Mouse (Mus musculus): ENCODE measurements around the gene Nfe2l2. TPM values are rescaled to one million over a fixed set of nuclear protein-coding genes. Genes with fewer than 3 reads are reported as not detected.
A peak's percentile ranks its signal among the peaks of the same experiment; 100 is the strongest.

Gene Nfe2l2
- polyA plus RNA-seq, 1 experiment from 2014 or later, result 11.4 TPM

- H3K9me3 ChIP-seq (ENCODE audit: control insufficient read depth, low read length), result no peaks in the 10 kb centered on the region
- no peaks in the 10 kb centered on the region for H3K36me3 ChIP-seq (ENCODE audit: control insufficient read depth, insufficient read depth, low read length)
- DNase-seq, result no peak
- ATAC-seq (ENCODE audit: low FRiP score, low TSS enrichment), result no peak
- WGBS, result 66% methylated on average over 12 of the region's 12 CpGs
- no peak overlapping the region for H3K4me2 ChIP-seq (ENCODE audit: low read length)
- H3K4me1 ChIP-seq (ENCODE audit: control insufficient read depth, insufficient read depth, low read length), result no peaks in the 10 kb centered on the region
- no peak overlapping the region for H3K27ac ChIP-seq (replicated peaks; ENCODE audit: low read depth, low read length)
- no peak overlapping the region for H3K9ac ChIP-seq (replicated peaks; ENCODE audit: low read length)
- no peaks in the 10 kb centered on the region for H3K27me3 ChIP-seq (ENCODE audit: control insufficient read depth, insufficient read depth, low read length)
- no peak overlapping the region for H3K4me3 ChIP-seq (replicated peaks; ENCODE audit: low read depth, low read length)
These were observed 11.9 kb upstream of the Nfe2l2 start for GRCm38 (mm10) chr2:75716046-75717016.

- Histone ChIP-seq H3K4me2 (ENCODE audit: low read length) (no peak overlapping the region), H3K9ac (replicated peaks; ENCODE audit: low read length) (no peak overlapping the region), H3K4me3 (replicated peaks; ENCODE audit: low read depth, low read length) (no peak overlapping the region), H3K27ac (replicated peaks; ENCODE audit: low read depth, low read length) (no peak overlapping the region), H3K4me1 (ENCODE audit: control insufficient read depth, insufficient read depth, low read length) (no peaks in the 10 kb centered on the region), H3K27me3 (ENCODE audit: control insufficient read depth, insufficient read depth, low read length) (no peaks in the 10 kb centered on the region), H3K9me3 (ENCODE audit: control insufficient read depth, low read length) (no peaks in the 10 kb centered on the region), H3K36me3 (ENCODE audit: control insufficient read depth, insufficient read depth, low read length) (no peaks in the 10 kb centered on the region)
- no peak for ATAC-seq (ENCODE audit: low FRiP score, low TSS enrichment)
- WGBS, result 76% methylated on average over 4 of the region's 4 CpGs
- DNase-seq, result no peak
These were observed 10.3 kb upstream of the Nfe2l2 start for GRCm38 (mm10) chr2:75714766-75715165.

DNA sequence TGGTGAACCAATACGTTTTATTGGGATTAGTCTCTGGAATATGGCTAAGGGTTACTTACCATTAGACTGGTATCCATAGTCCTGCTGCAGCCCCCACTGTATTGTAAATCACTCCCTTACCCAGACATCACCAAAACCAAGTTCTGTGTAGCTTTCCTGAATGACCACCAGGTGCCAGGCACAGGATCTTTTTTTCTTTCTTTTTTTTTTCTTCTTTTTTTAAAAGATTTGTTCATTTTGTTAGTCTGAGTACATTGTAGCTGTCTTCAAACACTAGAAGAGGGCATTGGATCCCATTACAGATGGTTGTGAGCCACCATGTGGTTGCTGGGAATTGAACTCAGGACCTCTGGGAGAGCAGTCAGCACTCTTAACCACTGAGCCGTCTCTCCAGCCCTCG lies 8.6 kb upstream of the Nfe2l2 start:
- Histone ChIP-seq H3K4me3 (replicated peaks; ENCODE audit: low read depth, low read length) (no peak overlapping the region), H3K9me3 (ENCODE audit: control insufficient read depth, low read length) (no peaks in the 10 kb centered on the region)
- 82% methylated on average over 3 of the region's 3 CpGs for WGBS

GRCm38 (mm10) chr2:75707420-75707819 lies 3.0 kb upstream of the Nfe2l2 start:
- Histone ChIP-seq H3K9me3 (ENCODE audit: control insufficient read depth, low read length) (no peaks in the 10 kb centered on the region), H3K27me3 (ENCODE audit: control insufficient read depth, insufficient read depth, low read length) (no peaks in the 10 kb centered on the region), H3K4me2 (ENCODE audit: low read length) (no peak overlapping the region), H3K9ac (replicated peaks; ENCODE audit: low read length) (no peak overlapping the region), H3K4me3 (replicated peaks; ENCODE audit: low read depth, low read length) (no peak overlapping the region), H3K27ac (replicated peaks; ENCODE audit: low read depth, low read length) (no peak overlapping the region), H3K4me1 (ENCODE audit: control insufficient read depth, insufficient read depth, low read length) (peaks cover 5% of the 10 kb centered on the region; the same call in 1 of the 2 replicates), H3K36me3 (ENCODE audit: control insufficient read depth, insufficient read depth, low read length) (no peaks in the 10 kb centered on the region)
- DNase-seq (no peak), ATAC-seq (ENCODE audit: low FRiP score, low TSS enrichment) (no peak)
- 7% methylated on average over 1 of the region's 1 CpGs for WGBS

More for the DNA sequence above, 8.6 kb upstream of the Nfe2l2 start:
- DNase-seq (no peak), ATAC-seq (ENCODE audit: low FRiP score, low TSS enrichment) (no peak)
- Histone ChIP-seq H3K9ac (replicated peaks; ENCODE audit: low read length) (no peak overlapping the region), H3K27me3 (ENCODE audit: control insufficient read depth, insufficient read depth, low read length) (no peaks in the 10 kb centered on the region), H3K27ac (replicated peaks; ENCODE audit: low read depth, low read length) (no peak overlapping the region), H3K4me2 (ENCODE audit: low read length) (no peak overlapping the region), H3K36me3 (ENCODE audit: control insufficient read depth, insufficient read depth, low read length) (no peaks in the 10 kb centered on the region), H3K4me1 (ENCODE audit: control insufficient read depth, insufficient read depth, low read length) (no peaks in the 10 kb centered on the region)

DNA sequence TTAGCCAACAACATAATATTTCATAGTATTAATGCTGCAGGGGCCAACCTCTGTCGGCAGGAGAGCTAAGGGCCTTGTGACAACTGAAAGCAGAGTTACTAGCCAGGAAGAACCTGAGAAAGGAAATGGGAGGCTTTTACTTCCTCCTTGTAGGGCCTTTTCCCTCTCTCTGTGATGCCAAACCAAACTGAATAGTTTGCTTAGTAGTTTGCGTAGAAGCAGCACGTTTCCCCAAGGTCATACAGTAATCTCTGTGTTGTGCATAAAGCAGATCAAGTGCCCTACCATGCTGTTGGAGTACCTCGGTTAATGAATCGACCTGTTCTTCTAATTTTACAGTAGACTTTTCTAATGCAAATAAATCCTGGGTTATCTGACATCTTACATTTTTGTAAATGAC lies 2.0 kb upstream of the Nfe2l2 start:
- no peak overlapping the region for H3K27ac ChIP-seq (replicated peaks; ENCODE audit: low read depth, low read length)
- no peaks in the 10 kb centered on the region for H3K36me3 ChIP-seq (ENCODE audit: control insufficient read depth, insufficient read depth, low read length)
- peaks cover 5% of the 10 kb centered on the region; the same call in 1 of the 2 replicates for H3K4me1 ChIP-seq (ENCODE audit: control insufficient read depth, insufficient read depth, low read length)
- H3K27me3 ChIP-seq (ENCODE audit: control insufficient read depth, insufficient read depth, low read length), result no peaks in the 10 kb centered on the region
- no peak overlapping the region for H3K4me2 ChIP-seq (ENCODE audit: low read length)
- 55% methylated on average over 5 of the region's 5 CpGs for WGBS
- DNase-seq (no peak), ATAC-seq (ENCODE audit: low FRiP score, low TSS enrichment) (no peak)
- H3K9ac ChIP-seq (replicated peaks; ENCODE audit: low read length), result no peak overlapping the region
- no peaks in the 10 kb centered on the region for H3K9me3 ChIP-seq (ENCODE audit: control insufficient read depth, low read length)
- no peak overlapping the region for H3K4me3 ChIP-seq (replicated peaks; ENCODE audit: low read depth, low read length)

GRCm38 (mm10) chr2:75705162-75705752 lies 816 bp upstream of the Nfe2l2 start:
- H3K36me3 ChIP-seq (ENCODE audit: control insufficient read depth, insufficient read depth, low read length), result no peaks in the 10 kb centered on the region
- no peaks in the 10 kb centered on the region for H3K9me3 ChIP-seq (ENCODE audit: control insufficient read depth, low read length)
- peak overlapping the region; percentile 49 for H3K4me3 ChIP-seq (replicated peaks; ENCODE audit: low read depth, low read length)
- no peak overlapping the region for H3K27ac ChIP-seq (replicated peaks; ENCODE audit: low read depth, low read length)
- no peaks in the 10 kb centered on the region for H3K27me3 ChIP-seq (ENCODE audit: control insufficient read depth, insufficient read depth, low read length)
- DNase-seq (peak; percentile 29), ATAC-seq (ENCODE audit: low FRiP score, low TSS enrichment) (no peak)
- H3K4me2 ChIP-seq (ENCODE audit: low read length), result peak overlapping the region; percentile 79
- H3K9ac ChIP-seq (replicated peaks; ENCODE audit: low read length), result peak overlapping the region; percentile 55
- WGBS, result 33% methylated on average over 19 of the region's 19 CpGs
- H3K4me1 ChIP-seq (ENCODE audit: control insufficient read depth, insufficient read depth, low read length), result peaks cover 5% of the 10 kb centered on the region; the same call in 1 of the 2 replicates

DNA sequence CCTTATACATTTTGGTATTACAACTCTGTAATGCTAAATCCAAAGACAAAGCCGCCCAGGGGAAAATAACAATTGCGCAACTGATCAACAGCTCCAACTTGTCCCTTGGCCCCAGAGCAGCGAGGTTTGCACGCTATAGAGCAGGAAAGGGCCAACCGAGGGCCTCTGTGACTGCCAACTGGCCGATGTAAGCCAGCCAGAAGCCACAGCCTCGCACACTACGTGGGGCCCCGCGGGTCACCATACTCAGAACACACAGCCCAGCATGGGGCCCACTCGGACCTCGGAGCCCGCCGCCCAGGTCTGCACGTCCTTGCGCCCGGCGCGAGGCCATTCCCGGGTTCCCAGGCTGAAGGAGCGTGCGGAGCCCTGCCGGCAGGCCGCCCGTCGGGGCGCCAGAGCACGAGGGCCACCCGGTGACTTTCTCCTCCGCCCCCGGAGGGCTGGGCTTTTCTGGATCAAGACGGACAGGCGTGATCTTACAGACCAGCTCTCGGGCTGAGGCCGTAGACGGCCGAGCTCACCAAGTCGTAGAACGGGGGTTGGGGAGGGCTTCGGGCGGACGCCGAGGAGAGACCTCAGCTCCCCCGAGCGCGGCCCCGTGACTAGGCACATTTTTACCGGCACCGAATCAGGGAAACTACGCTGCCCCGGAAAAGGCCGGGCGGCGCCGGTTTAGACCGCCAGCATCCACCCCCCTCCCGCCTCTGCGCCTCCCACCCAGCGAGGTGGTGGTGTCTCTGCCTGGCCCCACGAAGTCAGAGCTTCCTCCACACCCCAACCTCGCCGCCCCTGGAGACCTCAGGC lies 863 bp downstream of the Nfe2l2 start:
- peak overlapping the region; percentile 78 for H3K27ac ChIP-seq (replicated peaks; ENCODE audit: low read depth, low read length)
- no peaks in the 10 kb centered on the region for H3K9me3 ChIP-seq (ENCODE audit: control insufficient read depth, low read length)
- peak overlapping the region; percentile 79 for H3K4me2 ChIP-seq (ENCODE audit: low read length)
- H3K4me1 ChIP-seq (ENCODE audit: control insufficient read depth, insufficient read depth, low read length), result peaks cover 8% of the 10 kb centered on the region; the same call in 1 of the 2 replicates
- ATAC-seq (ENCODE audit: low FRiP score, low TSS enrichment) (peak; percentile 90), DNase-seq (peak; percentile 95)
- H3K9ac ChIP-seq (replicated peaks; ENCODE audit: low read length), result peak overlapping the region; percentile 55
- WGBS, result under 1% methylated on average over 61 of the region's 62 CpGs
- peak overlapping the region; percentile 49 for H3K4me3 ChIP-seq (replicated peaks; ENCODE audit: low read depth, low read length)
- H3K27me3 ChIP-seq (ENCODE audit: control insufficient read depth, insufficient read depth, low read length), result no peaks in the 10 kb centered on the region
- H3K36me3 ChIP-seq (ENCODE audit: control insufficient read depth, insufficient read depth, low read length), result no peaks in the 10 kb centered on the region

DNA sequence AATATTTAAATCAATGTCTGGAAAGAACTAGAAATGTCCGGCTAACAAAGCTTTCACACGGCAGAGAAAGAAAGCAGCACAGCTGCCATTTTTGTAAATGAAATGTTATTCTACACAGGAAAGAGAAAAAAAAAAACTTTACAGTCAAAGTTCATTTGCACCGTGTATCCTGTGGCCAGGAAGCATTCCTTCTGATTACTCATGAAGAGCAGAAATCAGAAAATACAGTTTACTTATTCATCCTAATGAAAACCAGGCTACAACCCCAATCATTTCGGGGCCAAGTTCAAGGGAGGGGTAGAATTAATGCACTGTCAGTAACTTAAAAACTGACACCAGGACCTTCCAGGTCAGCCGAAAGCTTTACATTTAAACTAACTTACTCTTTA lies 1.9 kb downstream of the Nfe2l2 start:
- no peak for DNase-seq
- Histone ChIP-seq H3K4me3 (replicated peaks; ENCODE audit: low read depth, low read length) (peak overlapping the region; percentile 49; the same call in 1 of the 2 replicates), H3K27ac (replicated peaks; ENCODE audit: low read depth, low read length) (no peak overlapping the region), H3K36me3 (ENCODE audit: control insufficient read depth, insufficient read depth, low read length) (no peaks in the 10 kb centered on the region), H3K9ac (replicated peaks; ENCODE audit: low read length) (no peak overlapping the region), H3K4me1 (ENCODE audit: control insufficient read depth, insufficient read depth, low read length) (peaks cover 10% of the 10 kb centered on the region; the same call in 1 of the 2 replicates), H3K9me3 (ENCODE audit: control insufficient read depth, low read length) (no peaks in the 10 kb centered on the region), H3K4me2 (ENCODE audit: low read length) (peak overlapping the region; percentile 79), H3K27me3 (ENCODE audit: control insufficient read depth, insufficient read depth, low read length) (no peaks in the 10 kb centered on the region)
- 28% methylated on average over 5 of the region's 5 CpGs for WGBS
- no peak for ATAC-seq (ENCODE audit: low FRiP score, low TSS enrichment)
